Mouse (Mus musculus) small intestine, adult 2 months (tissue): ENCODE measurements around the gene Agfg1.

Experiments used
- CTCF ChIP-seq: fragments of 200-500 bp; IDR thresholded peaks from 2 replicates; pipeline ENCODE4 v1.5.1; 2012; ENCODE audit warnings: low read depth, mild to moderate bottlenecking, control low read depth, inconsistent platforms, low read length, moderate library complexity, mixed read lengths; ENCODE audit not compliant: insufficient replicate concordance, insufficient read length; ENCODE audit errors: extremely low read depth
- POLR2A ChIP-seq: fragments of 200-500 bp; IDR thresholded peaks from 2 replicates; pipeline ENCODE4 v1.6.1; 2012; ENCODE audit warnings: low read depth, mild to moderate bottlenecking, control low read depth, inconsistent platforms, low read length, moderate library complexity

GRCm38 (mm10) chr1:82830771-82831170 is 8.5 kb upstream of the Agfg1 start:
- TF ChIP-seq CTCF, result no peak
- no peak for TF ChIP-seq POLR2A
